Mouse (Mus musculus) left cerebral cortex, postnatal 10 days (tissue): Measurements from ENCODE around the gene Daw1. TPM values are rescaled to one million over a fixed set of nuclear protein-coding genes. Genes with fewer than 3 reads are reported as not detected.

Experiments
- DNase-seq, 2 experiments: peaks; one replicate each; pipeline ENCODE4 v3.0.0; 2021 to 2022; ENCODE audit warnings: low spot score in 2 of 2, mixed read lengths in 1 of 2; ENCODE audit errors: extremely low spot score in 1 of 2
- intact Hi-C: fragments of 180-260 bp; cut with DNase I; formaldehyde crosslinking; loops from one replicate; pipeline ENCODE4 v1.15.1; 2025
- total RNA-seq, 2 experiments: library from RNA; stranded (reverse); gene quantifications; 2 replicates each; pipeline ENCODE4 v1.2.3; 2021

The Daw1 gene
- total RNA-seq, 2 experiments from 2014 or later, result 0.41 TPM; not detected in 1

- no peak for DNase-seq
- intact Hi-C loops, result no loop called here
These were observed 16.4 kb downstream of the Daw1 start for GRCm38 (mm10) chr1:83175985-83176384.

- intact Hi-C loops, result no loop called here
- no peak for DNase-seq
These were observed 20.0 kb downstream of the Daw1 start for GRCm38 (mm10) chr1:83179531-83179930.

- intact Hi-C loops, result loop anchor here (2.0 kb wide), 1 partner anchor 535 kb away; no protein-coding TSS in a partner anchor
- peak in 1 of 2 experiments; percentile 27 for DNase-seq
These were observed 21.9 kb downstream of the Daw1 start for GRCm38 (mm10) chr1:83181418-83181817.

- intact Hi-C loops, result no loop called here
- DNase-seq, result peak in 1 of 2 experiments; percentile 57
These were observed 27.6 kb downstream of the Daw1 start for GRCm38 (mm10) chr1:83187154-83187553.

- no peak for DNase-seq
- intact Hi-C loops, result no loop called here
These were observed 50.4 kb downstream of the Daw1 start for GRCm38 (mm10) chr1:83209981-83210380.

GRCm38 (mm10) chr1:83218260-83218659 lies 58.7 kb downstream of the Daw1 start:
- peak in 1 of 2 experiments; percentile 53 for DNase-seq
- intact Hi-C loops, result loop anchor here (2.0 kb wide), 1 partner anchor 499 kb away; no protein-coding TSS in a partner anchor

- intact Hi-C loops, result loop anchor here (10.0 kb wide), 1 partner anchor 182 kb away; the partner anchor contains the start of gene Sphkap
- no peak for DNase-seq
These were observed 63.5 kb downstream of the Daw1 start for GRCm38 (mm10) chr1:83223072-83223471.

GRCm38 (mm10) chr1:83224423-83224960 lies 64.9 kb downstream of the Daw1 start:
- intact Hi-C loops, result loop anchor here (10.0 kb wide), 1 partner anchor 180 kb away; the partner anchor contains the start of gene Sphkap
- no peak for DNase-seq

GRCm38 (mm10) chr1:83227946-83228345 lies 68.4 kb downstream of the Daw1 start:
- no peak for DNase-seq
- intact Hi-C loops, result loop anchor here (10.0 kb wide), 1 partner anchor 177 kb away; the partner anchor contains the start of gene Sphkap

- intact Hi-C loops, result no loop called here
These were observed 88.7 kb downstream of the Daw1 start for GRCm38 (mm10) chr1:83248235-83248746.

GRCm38 (mm10) chr1:83251746-83252145 lies 92.2 kb downstream of the Daw1 start:
- no peak for DNase-seq
- intact Hi-C loops, result no loop called here

More at GRCm38 (mm10) chr1:83248235-83248746, 88.7 kb downstream of the Daw1 start:
- DNase-seq, result no peak

Other genes starting within 250 kb of the Daw1 start
- under 1 TPM; 0.47 to 0.73 TPM for gene A030005L19Rik, start 246.4 kb upstream of the Daw1 start, total RNA-seq
- not detected for gene A030014E15Rik, start 234.8 kb upstream of the Daw1 start, total RNA-seq
- not detected for gene Gm6217, start 228.4 kb upstream of the Daw1 start, total RNA-seq
- gene A030003K21Rik, start 216.4 kb upstream of the Daw1 start, total RNA-seq, result not detected
- gene Gm7544, start 203.7 kb upstream of the Daw1 start, total RNA-seq, result not detected
- gene Gm47955, start 199.5 kb upstream of the Daw1 start, total RNA-seq, result not detected
- not detected for gene Gm47959, start 159.2 kb upstream of the Daw1 start, total RNA-seq
- 1 to 10 TPM; 1.4 to 1.7 TPM for gene Slc19a3, start 121.3 kb upstream of the Daw1 start, total RNA-seq
- not detected for gene Krtap28-10, start 117.3 kb upstream of the Daw1 start, total RNA-seq
- gene Gm47969, start 114.8 kb upstream of the Daw1 start, total RNA-seq, result not detected
- not detected for gene A030005K14Rik, start 100.4 kb upstream of the Daw1 start, total RNA-seq
- gene Krtap28-13, start 98.8 kb upstream of the Daw1 start, total RNA-seq, result not detected
- not detected for gene Ccl20, start 43.0 kb upstream of the Daw1 start, total RNA-seq
- 100 to 1,000 TPM; 185 to 222 TPM for gene Sphkap, start 248.4 kb downstream of the Daw1 start, total RNA-seq